Mouse (Mus musculus): ENCODE results near the gene Arfip2. TPM values are rescaled to one million over a fixed set of nuclear protein-coding genes. Genes with fewer than 3 reads are reported as not detected.
A peak's percentile ranks its signal among the peaks of the same experiment; 100 is the strongest.

The Arfip2 gene
- 71.4 and 79.3 TPM in 2 replicates for polyA plus RNA-seq (2016; fragmentation: Nextera tagmentation; extraction: Ambion mirVana)

GRCm38 (mm10) chr7:105640233-105640893, at the start of gene Arfip2, which contains the start of gene Gm45799:
Arfip2 (minus strand) TSS chr7:105640416.
Gm45799 (plus strand) TSS chr7:105640552.
- Histone ChIP-seq H3K4me2 (replicated peaks) (peak within 1 kb of the TSS; percentile 89), H3K4me1 (peaks cover 25% of the 10 kb centered on the region), H3K27me3 (peaks cover 9% of the 10 kb centered on the region; the same call in 1 of the 2 replicates), H3K4me3 (peak within 1 kb of the TSS; percentile 64), H3K27ac (replicated peaks) (peak within 1 kb of the TSS; percentile 58), H3K36me3 (peaks cover 40% of the 10 kb centered on the region), H3K9ac (replicated peaks) (peak within 1 kb of the TSS; percentile 80), H3K9me3 (no peaks in the 10 kb centered on the region)
- WGBS, result under 1% methylated on average over 45 of the region's 45 CpGs
- peak; percentile 95 for ATAC-seq (ENCODE audit: low FRiP score, low read depth)

GRCm38 (mm10) chr7:105685541-105686197, 45.5 kb upstream of the Arfip2 start:
- WGBS, result 10% methylated on average over 13 of the region's 13 CpGs
- H3K4me1 ChIP-seq, result no peaks in the 10 kb centered on the region
- H3K4me3 ChIP-seq, result 0 out of 2 replicates have a peak overlapping the region, but pooled peaks have one; percentile 13
- 0 out of 2 replicates have a peak, but pooled peaks have one; percentile 34 for ATAC-seq (ENCODE audit: low FRiP score, low read depth)
- H3K36me3 ChIP-seq, result no peaks in the 10 kb centered on the region
- H3K4me2 ChIP-seq (replicated peaks), result peak overlapping the region; percentile 38
- H3K9ac ChIP-seq (replicated peaks), result no peak overlapping the region
- no peaks in the 10 kb centered on the region; the same call in 1 of the 2 replicates for H3K27me3 ChIP-seq
- no peak overlapping the region for H3K27ac ChIP-seq (replicated peaks)
- no peaks in the 10 kb centered on the region for H3K9me3 ChIP-seq

- 2% methylated on average over 17 of the region's 17 CpGs for WGBS
- H3K27ac ChIP-seq (replicated peaks), result no peak within 1 kb of the TSS
- 0 out of 2 replicates have a peak, but pooled peaks cover 3% of the 10 kb centered on the region for H3K36me3 ChIP-seq
- H3K9ac ChIP-seq (replicated peaks), result peak within 1 kb of the TSS; percentile 31; the same call in 1 of the 2 replicates
- ATAC-seq (ENCODE audit: low FRiP score, low read depth), result peak; percentile 93
- H3K9me3 ChIP-seq, result no peaks in the 10 kb centered on the region
- peak within 1 kb of the TSS; percentile 62 for H3K4me2 ChIP-seq (replicated peaks)
- peaks cover 8% of the 10 kb centered on the region; the same call in 1 of the 2 replicates for H3K4me1 ChIP-seq
- H3K4me3 ChIP-seq, result peak within 1 kb of the TSS; percentile 37
- H3K27me3 ChIP-seq, result no peaks in the 10 kb centered on the region
These were observed 10.6 kb upstream of the Arfip2 start, which contains the start of gene Dnhd1 for GRCm38 (mm10) chr7:105650639-105651435. Dnhd1 (plus strand) TSS chr7:105650827.

DNA sequence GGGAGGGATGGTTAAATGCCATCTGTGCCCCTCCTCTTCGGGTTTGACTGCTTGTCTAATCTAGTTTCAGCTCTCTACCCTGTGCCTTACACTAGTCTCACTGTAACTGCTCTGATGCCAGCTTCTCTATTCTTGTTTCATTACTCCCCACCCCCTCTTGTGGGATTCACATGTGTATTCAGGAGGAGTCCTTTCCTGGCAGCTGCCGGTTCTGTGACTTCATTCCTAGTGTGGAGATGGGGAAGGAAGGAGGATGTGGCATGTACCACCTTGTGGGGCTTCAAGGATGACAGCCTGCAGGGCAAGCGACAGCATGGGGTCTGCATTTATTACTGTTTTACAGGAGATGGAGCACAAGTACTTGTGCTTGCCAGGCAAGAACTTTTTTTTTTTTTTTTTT, 1.7 kb upstream of the Arfip2 start:
- no peaks in the 10 kb centered on the region for H3K9me3 ChIP-seq
- 0 out of 2 replicates have a peak overlapping the region, but pooled peaks have one; percentile 39 for H3K9ac ChIP-seq (replicated peaks)
- no peak overlapping the region for H3K4me3 ChIP-seq
- H3K36me3 ChIP-seq, result peaks cover 26% of the 10 kb centered on the region
- peaks cover 25% of the 10 kb centered on the region for H3K4me1 ChIP-seq
- H3K27ac ChIP-seq (replicated peaks), result no peak overlapping the region
- no peaks in the 10 kb centered on the region for H3K27me3 ChIP-seq
- WGBS, result 88% methylated on average over 3 of the region's 3 CpGs
- no peak overlapping the region for H3K4me2 ChIP-seq (replicated peaks)
- no peak for ATAC-seq (ENCODE audit: low FRiP score, low read depth)

GRCm38 (mm10) chr7:105640894-105641255, 659 bp upstream of the Arfip2 start:
- WGBS, result under 1% methylated on average over 18 of the region's 18 CpGs
- Histone ChIP-seq H3K27me3 (peaks cover 4% of the 10 kb centered on the region; the same call in 1 of the 2 replicates), H3K4me1 (peaks cover 25% of the 10 kb centered on the region), H3K4me3 (peak overlapping the region; percentile 64), H3K4me2 (replicated peaks) (peak overlapping the region; percentile 89), H3K9ac (replicated peaks) (peak overlapping the region; percentile 80), H3K27ac (replicated peaks) (peak overlapping the region; percentile 58), H3K36me3 (peaks cover 36% of the 10 kb centered on the region), H3K9me3 (no peaks in the 10 kb centered on the region)
- ATAC-seq (ENCODE audit: low FRiP score, low read depth), result no peak; the same call in 1 of the 2 replicates

- H3K27ac ChIP-seq (replicated peaks), result peak within 1 kb of the TSS; percentile 58
- WGBS, result 0% methylated on average over 2 of the region's 2 CpGs
- H3K4me1 ChIP-seq, result peaks cover 27% of the 10 kb centered on the region
- H3K9me3 ChIP-seq, result no peaks in the 10 kb centered on the region
- peak within 1 kb of the TSS; percentile 64 for H3K4me3 ChIP-seq
- peaks cover 40% of the 10 kb centered on the region for H3K36me3 ChIP-seq
- peak within 1 kb of the TSS; percentile 80 for H3K9ac ChIP-seq (replicated peaks)
- H3K27me3 ChIP-seq, result peaks cover 14% of the 10 kb centered on the region; the same call in 1 of the 2 replicates
- ATAC-seq (ENCODE audit: low FRiP score, low read depth), result no peak
- H3K4me2 ChIP-seq (replicated peaks), result peak within 1 kb of the TSS; percentile 89
These were observed 460 bp downstream of the Arfip2 start, which contains the start of gene Timm10b for GRCm38 (mm10) chr7:105639756-105640155. Timm10b (plus strand) TSS chr7:105640056.

- Histone ChIP-seq H3K4me1 (peaks cover 31% of the 10 kb centered on the region), H3K4me3 (peak overlapping the region; percentile 64), H3K9ac (replicated peaks) (peak overlapping the region; percentile 78; the same call in 1 of the 2 replicates), H3K27me3 (peaks cover 14% of the 10 kb centered on the region; the same call in 1 of the 2 replicates), H3K36me3 (peaks cover 40% of the 10 kb centered on the region), H3K27ac (replicated peaks) (no peak overlapping the region), H3K9me3 (no peaks in the 10 kb centered on the region), H3K4me2 (replicated peaks) (peak overlapping the region; percentile 89)
- no peak for ATAC-seq (ENCODE audit: low FRiP score, low read depth)
- 82% methylated on average over 9 of the region's 9 CpGs for WGBS
These were observed 912 bp downstream of the Arfip2 start for GRCm38 (mm10) chr7:105639304-105639703.

GRCm38 (mm10) chr7:105638776-105639175, 1.4 kb downstream of the Arfip2 start:
- no peaks in the 10 kb centered on the region for H3K9me3 ChIP-seq
- ATAC-seq (ENCODE audit: low FRiP score, low read depth), result no peak
- no peak overlapping the region for H3K9ac ChIP-seq (replicated peaks)
- WGBS, result 96% methylated on average over 6 of the region's 6 CpGs
- no peak overlapping the region for H3K4me3 ChIP-seq
- peaks cover 36% of the 10 kb centered on the region for H3K4me1 ChIP-seq
- H3K27ac ChIP-seq (replicated peaks), result no peak overlapping the region
- H3K27me3 ChIP-seq, result peaks cover 14% of the 10 kb centered on the region; the same call in 1 of the 2 replicates
- peaks cover 39% of the 10 kb centered on the region for H3K36me3 ChIP-seq
- no peak overlapping the region for H3K4me2 ChIP-seq (replicated peaks)

GRCm38 (mm10) chr7:105635726-105636125, 4.5 kb downstream of the Arfip2 start:
- H3K4me3 ChIP-seq, result no peak overlapping the region
- no peaks in the 10 kb centered on the region for H3K9me3 ChIP-seq
- H3K4me1 ChIP-seq, result peaks cover 37% of the 10 kb centered on the region
- 83% methylated on average over 2 of the region's 2 CpGs for WGBS
- ATAC-seq (ENCODE audit: low FRiP score, low read depth), result no peak
- no peak overlapping the region for H3K4me2 ChIP-seq (replicated peaks)
- H3K9ac ChIP-seq (replicated peaks), result no peak overlapping the region
- H3K27ac ChIP-seq (replicated peaks), result 0 out of 2 replicates have a peak overlapping the region, but pooled peaks have one; percentile 30
- H3K36me3 ChIP-seq, result peaks cover 29% of the 10 kb centered on the region
- H3K27me3 ChIP-seq, result peaks cover 18% of the 10 kb centered on the region; the same call in 1 of the 2 replicates

GRCm38 (mm10) chr7:105634272-105634920, 5.8 kb downstream of the Arfip2 start:
- Histone ChIP-seq H3K36me3 (peaks cover 29% of the 10 kb centered on the region), H3K9me3 (no peaks in the 10 kb centered on the region), H3K4me3 (peak overlapping the region; percentile 86), H3K27ac (replicated peaks) (peak overlapping the region; percentile 8; the same call in 1 of the 2 replicates), H3K9ac (replicated peaks) (peak overlapping the region; percentile 85; the same call in 1 of the 2 replicates), H3K27me3 (peaks cover 18% of the 10 kb centered on the region; the same call in 1 of the 2 replicates), H3K4me1 (peaks cover 41% of the 10 kb centered on the region), H3K4me2 (replicated peaks) (peak overlapping the region; percentile 78)
- WGBS, result 45% methylated on average over 9 of the region's 9 CpGs
- ATAC-seq (ENCODE audit: low FRiP score, low read depth), result no peak

DNA sequence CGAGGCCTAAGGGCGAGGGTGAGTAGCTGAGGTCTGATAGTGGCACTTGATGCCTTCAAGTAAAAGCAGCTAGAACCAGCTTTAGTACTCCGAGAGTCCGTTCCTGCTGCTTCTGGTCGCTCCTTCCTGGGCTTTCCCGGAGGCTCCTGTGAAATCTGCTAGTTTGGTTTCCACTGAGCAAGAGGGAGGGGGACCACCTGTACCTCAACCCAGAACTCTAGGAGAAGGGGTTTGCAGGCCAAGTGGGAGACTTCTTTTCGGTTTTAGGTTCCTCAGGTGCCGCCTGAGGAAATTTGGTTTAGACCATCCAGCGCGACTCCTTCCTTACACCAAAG, 6.4 kb downstream of the Arfip2 start:
- ATAC-seq (ENCODE audit: low FRiP score, low read depth), result no peak
- H3K27ac ChIP-seq (replicated peaks), result peak overlapping the region; percentile 78
- H3K36me3 ChIP-seq, result peaks cover 29% of the 10 kb centered on the region
- peaks cover 41% of the 10 kb centered on the region for H3K4me1 ChIP-seq
- no peaks in the 10 kb centered on the region for H3K9me3 ChIP-seq
- H3K9ac ChIP-seq (replicated peaks), result peak overlapping the region; percentile 85
- peak overlapping the region; percentile 78 for H3K4me2 ChIP-seq (replicated peaks)
- peak overlapping the region; percentile 86 for H3K4me3 ChIP-seq
- peaks cover 18% of the 10 kb centered on the region; the same call in 1 of the 2 replicates for H3K27me3 ChIP-seq
- 6% methylated on average over 10 of the region's 10 CpGs for WGBS

All from midbrain, embryonic 12.5 days (tissue).